Mouse (Mus musculus) embryonic facial prominence, embryonic 10.5 days (tissue): Measurements from ENCODE around the gene Tmem260. TPM values are rescaled to one million over a fixed set of nuclear protein-coding genes. Genes with fewer than 3 reads are reported as not detected.

ENCODE experiments used
- DNase-seq: peaks from one replicate; pipeline ENCODE4 v3.0.0-alpha.2; 2017; ENCODE audit warnings: low spot score
- H3K27ac ChIP-seq: fragments of 300-500 bp; sonication (generic); replicated peaks from 2 replicates; pipeline ENCODE4 v1.5.1; 2016; ENCODE audit warnings: mild to moderate bottlenecking
- H3K27me3 ChIP-seq: fragments of 300-500 bp; sonication (generic); replicated peaks from 2 replicates; pipeline ENCODE4 v1.6.1; 2016; ENCODE audit warnings: low read depth, mild to moderate bottlenecking; ENCODE audit not compliant: poor library complexity, severe bottlenecking
- H3K36me3 ChIP-seq: fragments of 300-500 bp; sonication (generic); replicated peaks from 2 replicates; pipeline ENCODE4 v1.6.1; 2016; ENCODE audit warnings: mild to moderate bottlenecking, moderate library complexity
- H3K4me1 ChIP-seq: fragments of 300-500 bp; sonication (generic); 2 replicates; pipeline ENCODE4 v1.6.1; 2016
- H3K4me3 ChIP-seq: fragments of 300-500 bp; sonication (generic); 2 replicates; pipeline ENCODE4 v1.5.1; 2016; ENCODE audit warnings: mild to moderate bottlenecking, moderate library complexity
- H3K9me3 ChIP-seq: fragments of 300-500 bp; sonication (generic); 2 replicates; pipeline ENCODE4 v1.6.1; 2016; ENCODE audit warnings: mild to moderate bottlenecking
- WGBS: fragments of 180-500 bp; shearing (Covaris S2); methylation state at CpG from one replicate; pipeline ENCODE4 v1.1.7; 2016; 5-methylcytosine and 5-hydroxymethylcytosine counted together
- polyA plus RNA-seq: library from polyadenylated mRNA; unstranded; fragments of >200 nt; fragmentation: Nextera tagmentation; extraction: Ambion mirVana; gene quantifications from 2 replicates; pipeline ENCODE4 v1.2.1, GENCODE M21; 2016

Tmem260 gene
- polyA plus RNA-seq, 1 experiment from 2014 or later, result 20.3 TPM

DNA sequence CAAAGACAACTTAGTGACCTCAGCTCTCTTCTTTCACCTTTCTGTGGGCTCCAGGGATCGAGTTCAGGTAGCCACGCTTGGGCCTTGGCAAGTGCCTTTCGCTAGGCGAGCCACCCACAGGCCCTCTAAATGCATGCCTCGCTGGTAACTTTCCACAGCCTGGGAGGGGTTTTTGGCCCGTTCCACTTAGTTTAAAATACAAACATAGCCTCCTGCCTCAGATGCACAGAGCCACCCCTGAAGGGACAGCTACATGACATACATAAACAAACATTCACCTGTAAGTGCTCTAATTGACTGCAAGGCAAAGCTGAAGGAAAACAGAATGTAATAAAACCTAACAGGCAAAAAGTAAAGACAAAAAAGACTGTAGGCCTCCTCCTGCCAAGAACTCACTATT is 79.1 kb downstream of the Tmem260 start:
- DNase-seq, result peak; percentile 28
- H3K27ac ChIP-seq, result no peak overlapping the region
- peaks cover 64% of the 10 kb centered on the region for H3K27me3 ChIP-seq
- H3K36me3 ChIP-seq, result no peaks in the 10 kb centered on the region
- H3K4me3 ChIP-seq, result no peak overlapping the region
- peaks cover 10% of the 10 kb centered on the region for H3K4me1 ChIP-seq
- H3K9me3 ChIP-seq, result no peaks in the 10 kb centered on the region
- 58% methylated on average over 6 of the region's 6 CpGs for whole genome bisulfite sequencing

DNA sequence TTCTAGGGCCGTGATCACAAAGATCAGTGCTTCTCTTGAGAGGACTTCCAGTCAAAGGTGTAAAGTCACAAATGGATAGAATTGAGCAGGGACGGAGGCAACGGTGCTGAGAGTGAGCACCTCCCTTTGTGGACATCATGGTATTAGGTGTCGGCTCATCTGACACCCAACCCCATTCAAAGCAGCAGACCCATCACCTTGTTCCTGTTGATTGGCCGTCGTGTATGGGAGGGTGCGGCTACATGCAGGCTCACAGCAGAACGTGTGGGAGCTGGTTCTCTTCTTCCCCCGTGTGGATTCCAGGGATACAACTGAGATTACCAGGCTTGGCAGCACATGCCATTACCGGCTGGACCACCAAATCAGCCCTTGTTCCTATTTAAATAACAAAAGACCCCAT is 84.7 kb downstream of the Tmem260 start:
- Histone ChIP-seq H3K27me3 (peaks cover 29% of the 10 kb centered on the region; the same call in 1 of the 2 replicates), H3K9me3 (no peaks in the 10 kb centered on the region), H3K36me3 (no peaks in the 10 kb centered on the region), H3K4me1 (no peaks in the 10 kb centered on the region), H3K27ac (no peak overlapping the region), H3K4me3 (no peak overlapping the region)
- WGBS, result 72% methylated on average over 10 of the region's 10 CpGs
- no peak for DNase-seq

DNA sequence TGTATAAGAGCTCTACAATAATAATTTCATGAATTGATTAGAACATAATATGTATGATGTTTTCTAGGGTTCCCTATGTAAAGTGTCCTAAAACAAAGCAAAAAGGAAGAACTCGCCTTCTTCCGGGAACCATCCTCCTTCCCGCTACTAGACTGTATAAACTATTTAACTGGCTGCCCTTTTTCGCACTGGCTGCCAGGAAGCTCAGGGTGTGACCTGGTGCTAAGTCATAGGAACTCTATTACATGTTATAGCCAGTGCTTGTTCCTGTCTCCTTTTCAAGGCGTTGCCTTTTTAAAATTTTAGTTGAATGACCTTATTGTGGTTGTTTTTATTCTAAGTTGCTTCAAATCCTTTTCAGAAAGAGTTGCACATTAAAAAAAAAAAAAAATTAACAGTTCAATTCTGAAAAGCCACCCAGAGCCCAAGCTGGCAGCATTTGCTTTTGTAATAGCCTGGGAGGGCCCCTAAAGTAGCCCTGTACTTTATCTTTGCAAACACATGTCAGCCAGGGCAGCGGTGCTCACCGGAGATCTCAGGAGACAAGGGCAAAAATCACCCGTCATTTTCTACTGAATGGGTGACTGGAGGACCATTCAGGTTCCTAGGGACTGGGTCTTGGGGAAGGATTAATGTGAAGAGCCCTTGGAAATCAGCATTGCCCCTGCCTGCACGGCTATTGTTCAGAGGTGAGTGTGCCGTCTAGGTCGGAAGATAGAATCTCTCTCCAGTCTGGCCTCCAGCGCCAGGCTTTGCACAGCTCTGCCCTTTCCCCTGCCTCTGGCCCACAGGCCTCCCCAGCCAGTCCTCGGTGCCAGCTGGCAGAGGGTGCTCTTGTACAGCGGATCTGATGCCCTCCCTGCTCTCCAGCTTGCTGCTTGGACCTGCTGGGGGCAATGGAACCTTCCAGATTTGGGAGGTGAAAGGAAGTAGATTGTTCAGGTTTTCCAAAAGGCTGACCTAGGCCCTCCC is 92.2 kb downstream of the Tmem260 start:
- Histone ChIP-seq H3K27me3 (peaks cover 39% of the 10 kb centered on the region), H3K9me3 (no peaks in the 10 kb centered on the region), H3K36me3 (no peaks in the 10 kb centered on the region), H3K4me1 (peaks cover 21% of the 10 kb centered on the region), H3K4me3 (no peak overlapping the region), H3K27ac (peak overlapping the region; percentile 54)
- DNase-seq, result no peak
- 65% methylated on average over 14 of the region's 14 CpGs for WGBS

- H3K4me1 ChIP-seq, result 0 out of 2 replicates have a peak, but pooled peaks cover 10% of the 10 kb centered on the region
- H3K4me3 ChIP-seq, result no peak overlapping the region
- H3K36me3 ChIP-seq, result no peaks in the 10 kb centered on the region
- H3K27me3 ChIP-seq, result peaks cover 29% of the 10 kb centered on the region
- H3K27ac ChIP-seq, result no peak overlapping the region
- 75% methylated on average over 10 of the region's 10 CpGs for WGBS
- H3K9me3 ChIP-seq, result no peaks in the 10 kb centered on the region
- DNase-seq, result no peak
Observed at GRCm38 (mm10) chr14:48545166-48545565, 99.2 kb downstream of the Tmem260 start.

GRCm38 (mm10) chr14:48546009-48546408 is 100.1 kb downstream of the Tmem260 start:
- Histone ChIP-seq H3K4me1 (0 out of 2 replicates have a peak, but pooled peaks cover 10% of the 10 kb centered on the region), H3K4me3 (no peak overlapping the region), H3K27me3 (peaks cover 27% of the 10 kb centered on the region), H3K9me3 (no peaks in the 10 kb centered on the region), H3K36me3 (no peaks in the 10 kb centered on the region), H3K27ac (no peak overlapping the region)
- 94% methylated on average over 3 of the region's 3 CpGs for WGBS
- no peak for DNase-seq

GRCm38 (mm10) chr14:48549703-48550102 is 103.8 kb downstream of the Tmem260 start:
- Histone ChIP-seq H3K4me1 (peaks cover 7% of the 10 kb centered on the region; the same call in 1 of the 2 replicates), H3K4me3 (no peak overlapping the region), H3K9me3 (no peaks in the 10 kb centered on the region), H3K27me3 (0 out of 2 replicates have a peak, but pooled peaks cover 3% of the 10 kb centered on the region), H3K36me3 (no peaks in the 10 kb centered on the region), H3K27ac (no peak overlapping the region)
- DNase-seq, result no peak
- 83% methylated on average over 7 of the region's 7 CpGs for WGBS

DNA sequence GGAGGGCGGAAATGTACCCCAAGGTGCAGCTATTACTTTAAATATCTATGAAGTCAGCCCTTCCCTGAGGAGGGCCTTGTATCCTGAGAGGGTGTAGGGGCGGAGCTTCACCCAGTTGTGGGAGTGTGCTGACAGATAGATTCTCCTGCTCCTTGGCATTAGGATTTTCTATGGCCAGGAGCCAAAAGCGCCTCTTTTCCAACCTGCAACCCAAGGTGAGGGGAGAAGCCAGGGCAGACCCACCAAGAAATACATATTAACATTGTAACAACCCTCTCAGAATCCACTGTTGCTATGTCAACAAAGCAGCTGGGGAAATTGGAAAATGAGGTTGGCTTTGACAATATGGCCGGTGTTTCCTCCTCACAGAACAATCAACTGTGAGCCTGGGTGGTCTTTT is 107.3 kb downstream of the Tmem260 start:
- H3K36me3 ChIP-seq, result no peaks in the 10 kb centered on the region
- no peak overlapping the region for H3K4me3 ChIP-seq
- peaks cover 3% of the 10 kb centered on the region; the same call in 1 of the 2 replicates for H3K4me1 ChIP-seq
- no peaks in the 10 kb centered on the region for H3K27me3 ChIP-seq
- H3K9me3 ChIP-seq, result no peaks in the 10 kb centered on the region
- 74% methylated on average over 4 of the region's 4 CpGs for WGBS
- H3K27ac ChIP-seq, result no peak overlapping the region
- DNase-seq, result no peak

GRCm38 (mm10) chr14:48553754-48554153 is 107.8 kb downstream of the Tmem260 start:
- Histone ChIP-seq H3K27ac (no peak overlapping the region), H3K9me3 (no peaks in the 10 kb centered on the region), H3K27me3 (no peaks in the 10 kb centered on the region), H3K36me3 (no peaks in the 10 kb centered on the region), H3K4me3 (no peak overlapping the region), H3K4me1 (peaks cover 3% of the 10 kb centered on the region; the same call in 1 of the 2 replicates)
- 91% methylated on average over 9 of the region's 9 CpGs for WGBS
- DNase-seq, result no peak

DNA sequence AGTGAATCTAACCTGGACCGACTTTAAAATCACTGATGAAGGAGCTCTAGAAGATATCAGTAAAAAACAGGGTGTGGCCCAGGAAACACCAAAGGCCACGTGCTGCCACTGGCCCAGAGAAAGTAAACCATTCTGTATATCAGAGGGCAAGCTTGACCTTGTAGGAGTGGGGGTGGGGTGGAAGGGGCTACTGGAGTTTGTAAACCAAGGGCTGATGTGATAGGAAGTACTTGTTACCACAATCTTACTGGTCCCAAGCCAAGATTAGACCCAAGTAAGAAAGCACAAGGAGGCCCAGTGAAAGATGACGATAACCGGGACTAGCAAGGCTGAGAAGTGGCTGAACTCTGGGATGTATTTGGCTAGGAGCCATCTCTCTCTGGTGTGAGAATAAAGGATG is 113.1 kb downstream of the Tmem260 start:
- no peaks in the 10 kb centered on the region for H3K4me1 ChIP-seq
- H3K9me3 ChIP-seq, result no peaks in the 10 kb centered on the region
- H3K27me3 ChIP-seq, result no peaks in the 10 kb centered on the region
- H3K4me3 ChIP-seq, result no peak overlapping the region
- H3K27ac ChIP-seq, result no peak overlapping the region
- H3K36me3 ChIP-seq, result no peaks in the 10 kb centered on the region
- no peak for DNase-seq
- 85% methylated on average over 4 of the region's 4 CpGs for WGBS

DNA sequence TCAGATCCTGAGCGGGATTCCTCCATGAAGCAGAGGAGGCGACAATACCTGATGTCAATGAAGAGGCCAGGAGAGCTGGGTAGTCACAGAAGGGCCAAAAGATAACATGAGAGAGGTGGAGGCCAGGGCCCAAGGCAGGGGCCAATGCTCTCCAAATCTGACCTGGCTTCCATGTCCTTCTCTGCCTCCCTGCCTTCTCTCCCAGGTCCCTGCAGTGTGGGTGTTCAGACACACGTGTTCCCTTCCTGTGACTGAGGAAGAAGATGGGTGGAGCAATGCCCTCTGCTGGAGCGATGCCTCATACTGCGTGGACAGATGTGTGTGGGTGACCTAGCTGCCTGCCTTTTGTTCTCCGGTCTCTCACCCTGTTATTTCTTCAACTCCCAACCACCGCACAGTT is 113.8 kb downstream of the Tmem260 start:
- H3K27ac ChIP-seq, result no peak overlapping the region
- DNase-seq, result no peak
- no peaks in the 10 kb centered on the region for H3K27me3 ChIP-seq
- WGBS, result 79% methylated on average over 7 of the region's 7 CpGs
- H3K36me3 ChIP-seq, result no peaks in the 10 kb centered on the region
- H3K4me1 ChIP-seq, result no peaks in the 10 kb centered on the region
- H3K4me3 ChIP-seq, result no peak overlapping the region
- H3K9me3 ChIP-seq, result no peaks in the 10 kb centered on the region

DNA sequence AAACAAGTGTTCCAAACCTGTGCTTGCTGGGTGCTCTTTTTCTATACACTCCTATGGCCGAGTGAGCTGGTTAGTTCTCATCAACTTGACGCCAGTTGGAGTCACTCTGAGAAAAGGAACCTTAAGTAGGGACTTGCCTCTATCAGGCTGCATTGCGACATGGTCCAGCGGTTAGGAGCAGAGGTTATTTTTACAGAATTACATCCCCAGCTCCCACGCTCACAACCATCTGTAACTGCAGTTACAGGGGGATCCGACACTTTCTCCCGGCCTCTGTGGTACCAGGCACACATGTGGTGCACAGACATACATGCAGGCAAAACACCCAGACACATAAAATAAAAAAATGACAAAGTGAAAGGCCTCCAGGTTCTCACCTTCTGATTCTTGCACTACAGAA is 120.7 kb downstream of the Tmem260 start:
- Histone ChIP-seq H3K27me3 (no peaks in the 10 kb centered on the region), H3K4me3 (no peak overlapping the region), H3K4me1 (peaks cover 9% of the 10 kb centered on the region; the same call in 1 of the 2 replicates), H3K36me3 (no peaks in the 10 kb centered on the region), H3K27ac (no peak overlapping the region), H3K9me3 (no peaks in the 10 kb centered on the region)
- DNase-seq, result no peak
- 75% methylated on average over 7 of the region's 7 CpGs for WGBS
